Mouse (Mus musculus): ENCODE measurements around the gene Ifna14. TPM values are rescaled to one million over a fixed set of nuclear protein-coding genes. Genes with fewer than 3 reads are reported as not detected.
"Not testable (repeated sequence)": the region's sequence is repeated elsewhere in the genome, so short reads cannot be mapped to it uniquely, and the experiment has no call there.

Gene Ifna14
- polyA plus RNA-seq (2015; fragmentation: Nextera tagmentation; extraction: Ambion mirVana) = not detected in 2 replicates

GRCm38 (mm10) chr4:88571698-88572097 is at the start of gene Ifna14:
Ifna14 (minus strand) TSS chr4:88571798.
- no peaks in the 10 kb centered on the region for H3K27me3 ChIP-seq (replicated peaks)
- H3K4me2 ChIP-seq (replicated peaks) = no peak within 1 kb of the TSS
- H3K36me3 ChIP-seq = no peaks in the 10 kb centered on the region
- H3K4me3 ChIP-seq (replicated peaks) = no peak within 1 kb of the TSS
- H3K27ac ChIP-seq = no peak within 1 kb of the TSS
- H3K4me1 ChIP-seq (replicated peaks) = no peaks in the 10 kb centered on the region
- H3K9ac ChIP-seq = no peak within 1 kb of the TSS
- 57% methylated on average over 1 of the region's 1 CpGs for WGBS
- no peak for ATAC-seq
- no peaks in the 10 kb centered on the region for H3K9me3 ChIP-seq

- H3K9ac ChIP-seq = no peak within 1 kb of the TSS
- no peak within 1 kb of the TSS for H3K4me3 ChIP-seq (replicated peaks)
- H3K9me3 ChIP-seq = no peaks in the 10 kb centered on the region
- ATAC-seq = no peak
- no peak within 1 kb of the TSS for H3K4me2 ChIP-seq (replicated peaks)
- H3K36me3 ChIP-seq = no peaks in the 10 kb centered on the region
- no peaks in the 10 kb centered on the region for H3K27me3 ChIP-seq (replicated peaks)
- H3K4me1 ChIP-seq (replicated peaks) = no peaks in the 10 kb centered on the region
- H3K27ac ChIP-seq = no peak within 1 kb of the TSS
These were observed 31.7 kb upstream of the Ifna14 start, which contains the start of gene Ifna12 for GRCm38 (mm10) chr4:88603276-88603675. Ifna12 (minus strand) TSS chr4:88603376.

- Histone ChIP-seq H3K27ac (no peak within 1 kb of the TSS), H3K4me2 (replicated peaks) (no peak within 1 kb of the TSS), H3K27me3 (replicated peaks) (no peaks in the 10 kb centered on the region), H3K4me3 (replicated peaks) (no peak within 1 kb of the TSS), H3K36me3 (no peaks in the 10 kb centered on the region), H3K4me1 (replicated peaks) (no peaks in the 10 kb centered on the region), H3K9me3 (no peaks in the 10 kb centered on the region), H3K9ac (no peak within 1 kb of the TSS)
- no peak for ATAC-seq
- WGBS = 77% methylated on average over 1 of the region's 1 CpGs
These were observed 20.7 kb upstream of the Ifna14 start, which contains the start of gene Ifna9 for GRCm38 (mm10) chr4:88592285-88592684. Ifna9 (minus strand) TSS chr4:88592385.

GRCm38 (mm10) chr4:88561791-88562190 is 9.8 kb downstream of the Ifna14 start:
- Histone ChIP-seq H3K4me3 (replicated peaks) (no peak overlapping the region), H3K9ac (no peak overlapping the region), H3K36me3 (no peaks in the 10 kb centered on the region), H3K4me2 (replicated peaks) (no peak overlapping the region), H3K27ac (no peak overlapping the region), H3K27me3 (replicated peaks) (no peaks in the 10 kb centered on the region), H3K9me3 (no peaks in the 10 kb centered on the region), H3K4me1 (replicated peaks) (no peaks in the 10 kb centered on the region)
- no peak for ATAC-seq
- 97% methylated on average over 1 of the region's 1 CpGs for WGBS

- not testable (repeated sequence) for ATAC-seq; H3K4me3 ChIP-seq (replicated peaks); H3K9me3 ChIP-seq; H3K27ac ChIP-seq; H3K4me1 ChIP-seq (replicated peaks); H3K9ac ChIP-seq; H3K36me3 ChIP-seq; H3K4me2 ChIP-seq (replicated peaks); H3K27me3 ChIP-seq (replicated peaks)
These were observed 13.5 kb downstream of the Ifna14 start, which contains the start of gene Ifna15 for GRCm38 (mm10) chr4:88558145-88558544. Ifna15 (minus strand) TSS chr4:88558245.

- no peak overlapping the region for H3K9ac ChIP-seq
- H3K36me3 ChIP-seq = no peaks in the 10 kb centered on the region
- WGBS = 36% methylated on average over 22 of the region's 22 CpGs
- H3K27ac ChIP-seq = no peak overlapping the region
- H3K4me1 ChIP-seq (replicated peaks) = no peaks in the 10 kb centered on the region
- H3K27me3 ChIP-seq (replicated peaks) = no peaks in the 10 kb centered on the region; the same call in 1 of the 2 replicates
- ATAC-seq = peak; percentile 93
- peak overlapping the region; percentile 57 for H3K4me2 ChIP-seq (replicated peaks)
- H3K4me3 ChIP-seq (replicated peaks) = peak overlapping the region; percentile 30
- H3K9me3 ChIP-seq = no peaks in the 10 kb centered on the region
These were observed 21.2 kb downstream of the Ifna14 start for GRCm38 (mm10) chr4:88550161-88550945.

GRCm38 (mm10) chr4:88547986-88548385 is 23.6 kb downstream of the Ifna14 start:
- H3K4me1 ChIP-seq (replicated peaks) = no peaks in the 10 kb centered on the region
- WGBS = 75% methylated on average over 1 of the region's 1 CpGs
- H3K9ac ChIP-seq = no peak overlapping the region
- H3K9me3 ChIP-seq = no peaks in the 10 kb centered on the region
- no peak overlapping the region for H3K4me2 ChIP-seq (replicated peaks)
- no peak overlapping the region for H3K4me3 ChIP-seq (replicated peaks)
- no peak for ATAC-seq
- H3K27ac ChIP-seq = no peak overlapping the region
- H3K27me3 ChIP-seq (replicated peaks) = no peaks in the 10 kb centered on the region; the same call in 1 of the 2 replicates
- no peaks in the 10 kb centered on the region for H3K36me3 ChIP-seq

- H3K27ac ChIP-seq = no peak overlapping the region
- H3K9me3 ChIP-seq = no peaks in the 10 kb centered on the region
- no peaks in the 10 kb centered on the region for H3K36me3 ChIP-seq
- no peaks in the 10 kb centered on the region for H3K4me1 ChIP-seq (replicated peaks)
- H3K27me3 ChIP-seq (replicated peaks) = no peaks in the 10 kb centered on the region; the same call in 1 of the 2 replicates
- 0 out of 2 replicates have a peak, but pooled peaks have one; percentile 36 for ATAC-seq
- no peak overlapping the region for H3K4me3 ChIP-seq (replicated peaks)
- H3K4me2 ChIP-seq (replicated peaks) = no peak overlapping the region
- 43% methylated on average over 2 of the region's 2 CpGs for WGBS
- H3K9ac ChIP-seq = no peak overlapping the region
These were observed 27.9 kb downstream of the Ifna14 start for GRCm38 (mm10) chr4:88543649-88544234.

- Histone ChIP-seq H3K4me3 (replicated peaks) (no peak overlapping the region), H3K9ac (no peak overlapping the region), H3K4me2 (replicated peaks) (no peak overlapping the region), H3K36me3 (no peaks in the 10 kb centered on the region), H3K27me3 (replicated peaks) (no peaks in the 10 kb centered on the region), H3K27ac (no peak overlapping the region), H3K4me1 (replicated peaks) (no peaks in the 10 kb centered on the region), H3K9me3 (no peaks in the 10 kb centered on the region)
- WGBS = 50% methylated on average over 12 of the region's 12 CpGs
- no peak; the same call in 1 of the 2 replicates for ATAC-seq
These were observed 34.3 kb downstream of the Ifna14 start for GRCm38 (mm10) chr4:88537328-88537727.

GRCm38 (mm10) chr4:88536640-88537039 is 35.0 kb downstream of the Ifna14 start:
- peak; percentile 58; the same call in 1 of the 2 replicates for ATAC-seq

GRCm38 (mm10) chr4:88535742-88536141 is 35.9 kb downstream of the Ifna14 start:
- WGBS = 89% methylated on average over 1 of the region's 1 CpGs
- H3K27ac ChIP-seq = no peak overlapping the region
- no peak overlapping the region for H3K4me2 ChIP-seq (replicated peaks)
- ATAC-seq = peak; percentile 31; the same call in 1 of the 2 replicates
- H3K9me3 ChIP-seq = no peaks in the 10 kb centered on the region
- no peak overlapping the region for H3K9ac ChIP-seq
- H3K36me3 ChIP-seq = no peaks in the 10 kb centered on the region
- no peaks in the 10 kb centered on the region for H3K27me3 ChIP-seq (replicated peaks)
- H3K4me3 ChIP-seq (replicated peaks) = no peak overlapping the region
- H3K4me1 ChIP-seq (replicated peaks) = no peaks in the 10 kb centered on the region

More at GRCm38 (mm10) chr4:88536640-88537039, 35.0 kb downstream of the Ifna14 start:
- H3K4me2 ChIP-seq (replicated peaks) = no peak overlapping the region
- no peaks in the 10 kb centered on the region for H3K27me3 ChIP-seq (replicated peaks)
- no peaks in the 10 kb centered on the region for H3K9me3 ChIP-seq
- no peaks in the 10 kb centered on the region for H3K36me3 ChIP-seq
- H3K4me3 ChIP-seq (replicated peaks) = no peak overlapping the region
- WGBS = 36% methylated on average over 7 of the region's 7 CpGs
- no peak overlapping the region for H3K27ac ChIP-seq
- no peak overlapping the region for H3K9ac ChIP-seq
- no peaks in the 10 kb centered on the region for H3K4me1 ChIP-seq (replicated peaks)

- 68% methylated on average over 1 of the region's 1 CpGs for WGBS
- no peak for ATAC-seq
- no peak overlapping the region for H3K9ac ChIP-seq
- H3K9me3 ChIP-seq = no peaks in the 10 kb centered on the region
- H3K27ac ChIP-seq = no peak overlapping the region
- no peak overlapping the region for H3K4me3 ChIP-seq (replicated peaks)
- no peak overlapping the region for H3K4me2 ChIP-seq (replicated peaks)
- no peaks in the 10 kb centered on the region for H3K36me3 ChIP-seq
- no peaks in the 10 kb centered on the region for H3K4me1 ChIP-seq (replicated peaks)
- H3K27me3 ChIP-seq (replicated peaks) = no peaks in the 10 kb centered on the region
These were observed 36.7 kb downstream of the Ifna14 start for GRCm38 (mm10) chr4:88534903-88535302.

Data from intestine, embryonic 15.5 days (tissue).